Mouse (Mus musculus) left cerebral cortex, adult 2 months (tissue): ENCODE measurements around the gene Agbl4. TPM values are rescaled to one million over a fixed set of nuclear protein-coding genes. Genes with fewer than 3 reads are reported as not detected.

Experiments used
- DNase-seq, 2 experiments: peaks; one replicate each; pipeline ENCODE4 v3.0.0; 2021 to 2022; ENCODE audit warnings: low spot score in 2 of 2, mixed read lengths in 1 of 2; ENCODE audit errors: extremely low spot score in 1 of 2
- H3K27ac ChIP-seq: fragments of 200-600 bp; 2 replicates; pipeline ENCODE4 v1.8.1; 2022
- H3K4me3 ChIP-seq: fragments of 200-600 bp; 2 replicates; pipeline ENCODE4 v1.8.1; 2022
- CTCF ChIP-seq: fragments of 200-600 bp; IDR thresholded peaks from 2 replicates; pipeline ENCODE4 v1.8.1; 2022; ENCODE audit warnings: antibody characterized with exemption, mild to moderate bottlenecking, moderate library complexity
- intact Hi-C: fragments of 180-260 bp; cut with DNase I; formaldehyde crosslinking; loops from one replicate; pipeline ENCODE4 v1.15.1; 2025
- total RNA-seq, 2 experiments: library from RNA; stranded (reverse); gene quantifications; 2 replicates each; pipeline ENCODE4 v1.2.3; 2021

The Agbl4 gene
- total RNA-seq, 2 experiments from 2014 or later = 18.6 to 23.6 TPM

- DNase-seq = no peak
- TF ChIP-seq CTCF = no peak
Observed at GRCm38 (mm10) chr4:111670566-111671421, 1273.3 kb downstream of the Agbl4 start.

GRCm38 (mm10) chr4:111671440-111671839 lies 1274.0 kb downstream of the Agbl4 start:
- no peak for TF ChIP-seq CTCF
- Histone ChIP-seq H3K27ac (no peak overlapping the region; the same call in 1 of the 2 replicates), H3K4me3 (no peak overlapping the region)
- DNase-seq = no peak
- intact Hi-C loops = no loop called here

More at GRCm38 (mm10) chr4:111670566-111671421, 1273.3 kb downstream of the Agbl4 start:
- intact Hi-C loops = no loop called here
- peak overlapping the region; percentile 32; the same call in 1 of the 2 replicates for H3K27ac ChIP-seq
- H3K4me3 ChIP-seq = no peak overlapping the region

GRCm38 (mm10) chr4:111673904-111674303 lies 1276.4 kb downstream of the Agbl4 start:
- no peak for TF ChIP-seq CTCF
- no peak overlapping the region for H3K27ac ChIP-seq
- no peak for DNase-seq
- no peak overlapping the region for H3K4me3 ChIP-seq
- intact Hi-C loops = no loop called here

GRCm38 (mm10) chr4:111681926-111682325 lies 1284.5 kb downstream of the Agbl4 start:
- no peak overlapping the region for H3K27ac ChIP-seq
- no peak for DNase-seq
- intact Hi-C loops = no loop called here
- TF ChIP-seq CTCF = no peak
- H3K4me3 ChIP-seq = no peak overlapping the region

- TF ChIP-seq CTCF = no peak
- Histone ChIP-seq H3K27ac (no peak overlapping the region), H3K4me3 (no peak overlapping the region)
- DNase-seq = no peak
- intact Hi-C loops = no loop called here
Observed at GRCm38 (mm10) chr4:111682793-111683192, 1285.3 kb downstream of the Agbl4 start.

GRCm38 (mm10) chr4:111683843-111684242 lies 1286.4 kb downstream of the Agbl4 start:
- intact Hi-C loops = no loop called here
- no peak for TF ChIP-seq CTCF
- no peak overlapping the region for H3K27ac ChIP-seq
- H3K4me3 ChIP-seq = no peak overlapping the region
- no peak for DNase-seq

- DNase-seq = no peak
- TF ChIP-seq CTCF = no peak
- intact Hi-C loops = loop anchor here (2.0 to 5.0 kb wide), 2 partner anchors 1634 to 1657 kb away; no protein-coding TSS in a partner anchor
Observed at GRCm38 (mm10) chr4:111685951-111686350, 1288.5 kb downstream of the Agbl4 start.

GRCm38 (mm10) chr4:111686951-111687350 lies 1289.5 kb downstream of the Agbl4 start:
- peak; percentile 79 for TF ChIP-seq CTCF
- no peak overlapping the region for H3K27ac ChIP-seq
- DNase-seq = peak; percentile 47 to 51
- intact Hi-C loops = loop anchor here (2.0 to 5.0 kb wide), 2 partner anchors 1635 to 1658 kb away; no protein-coding TSS in a partner anchor
- H3K4me3 ChIP-seq = no peak overlapping the region; the same call in 1 of the 2 replicates

More at GRCm38 (mm10) chr4:111685951-111686350, 1288.5 kb downstream of the Agbl4 start:
- no peak overlapping the region for H3K27ac ChIP-seq
- no peak overlapping the region for H3K4me3 ChIP-seq

GRCm38 (mm10) chr4:111687613-111688012 lies 1290.2 kb downstream of the Agbl4 start:
- DNase-seq = peak; percentile 79 to 82
- TF ChIP-seq CTCF = peak; percentile 87
- intact Hi-C loops = loop anchor here (2.0 to 5.0 kb wide), 2 partner anchors 1635 to 1659 kb away; no protein-coding TSS in a partner anchor
- H3K4me3 ChIP-seq = peak overlapping the region; percentile 31; the same call in 1 of the 2 replicates
- H3K27ac ChIP-seq = no peak overlapping the region

GRCm38 (mm10) chr4:111691057-111691543 lies 1293.6 kb downstream of the Agbl4 start:
- Histone ChIP-seq H3K27ac (no peak overlapping the region), H3K4me3 (no peak overlapping the region)
- intact Hi-C loops = no loop called here
- no peak for DNase-seq
- no peak for TF ChIP-seq CTCF

GRCm38 (mm10) chr4:111701381-111701780 lies 1303.9 kb downstream of the Agbl4 start:
- intact Hi-C loops = no loop called here
- no peak for TF ChIP-seq CTCF
- H3K27ac ChIP-seq = no peak overlapping the region
- no peak overlapping the region for H3K4me3 ChIP-seq
- no peak for DNase-seq

GRCm38 (mm10) chr4:111704126-111704525 lies 1306.7 kb downstream of the Agbl4 start:
- intact Hi-C loops = no loop called here

More at GRCm38 (mm10) chr4:111704126-111704525, 1306.7 kb downstream of the Agbl4 start:
- no peak for DNase-seq
- no peak for TF ChIP-seq CTCF
- Histone ChIP-seq H3K4me3 (no peak overlapping the region), H3K27ac (no peak overlapping the region)
